Mouse (Mus musculus): ENCODE measurements around the gene Gm20696. TPM values are rescaled to one million over a fixed set of nuclear protein-coding genes. Genes with fewer than 3 reads are reported as not detected.

Gm20696 gene
- total and polyA plus RNA-seq, 3 experiments, result 0.59 TPM; not detected in 2

- no peak for DNase-seq (ENCODE audit: extremely low read depth)
- Histone ChIP-seq H3K9me3 (replicated peaks; ENCODE audit: low read length) (no peaks in the 10 kb centered on the region), H3K4me3 (replicated peaks in 1 of 3; ENCODE audit: low read depth in 2 of 3, low read length in 2 of 3, poor library complexity in 1 of 3) (no peak overlapping the region), H3K9ac (ENCODE audit: insufficient read depth, low read depth) (no peak overlapping the region), H3K4me2 (ENCODE audit: insufficient read depth, low read depth, poor library complexity, severe bottlenecking) (no peak overlapping the region), H3K4me1 (ENCODE audit: control insufficient read depth in 1 of 2, insufficient read depth in 2 of 2) (peaks cover 17 to 38% of the 10 kb centered on the region in 2 experiments), H3K27me3 (replicated peaks) (no peaks in the 10 kb centered on the region), H3K36me3 (replicated peaks in 1 of 2; ENCODE audit: control insufficient read depth in 1 of 2, insufficient read depth in 1 of 2, low read length in 1 of 2) (peaks cover 0 to 6% of the 10 kb centered on the region in 2 experiments), H3K27ac (ENCODE audit: insufficient read depth, low read depth) (no peak overlapping the region), H3K79me2 (replicated peaks; ENCODE audit: control insufficient read depth, extremely low read depth, insufficient read depth, poor library complexity, severe bottlenecking) (no peaks in the 10 kb centered on the region)
- in situ Hi-C loops (cut with MboI; ENCODE audit: low pct_ligation_motif_present, low pct_unique_long_range_greater_than_20kb, low sequenced_read_pairs) (no loop called here), dilution Hi-C loops (cut with MboI; ENCODE audit: extremely low pct_ligation_motif_present, extremely low pct_unique_long_range_greater_than_20kb, low sequenced_read_pairs) (no loop called here)
- TF ChIP-seq RAD21 (IDR thresholded peaks at IDR 0.05; ENCODE audit: low read depth, low read length) (no peak), USF1 (IDR thresholded peaks at IDR 0.05; ENCODE audit: low read depth, low read length) (no peak), POLR2A (IDR thresholded peaks at IDR 0.05; ENCODE audit: low read depth, low read length) (no peak), ZNF384 (IDR thresholded peaks at IDR 0.05; ENCODE audit: low read depth, low read length) (no peak), TBP (conservative IDR thresholded peaks at IDR 0.05; ENCODE audit: low read depth, low read length) (no peak), USF2 (conservative IDR thresholded peaks at IDR 0.05; ENCODE audit: low read depth, low read length) (no peak), ZKSCAN1 (IDR thresholded peaks at IDR 0.05; ENCODE audit: borderline replicate concordance, low read depth, low read length) (no peak), ZMIZ1 (IDR thresholded peaks at IDR 0.05; ENCODE audit: low read depth, low read length) (no peak)
Measured at GRCm38 (mm10) chr6:99297535-99297934, 369.1 kb downstream of the Gm20696 start.

GRCm38 (mm10) chr6:99295495-99295894 lies 371.1 kb downstream of the Gm20696 start:
- no peaks in the 10 kb centered on the region for H3K27me3 ChIP-seq (replicated peaks)
- H3K4me2 ChIP-seq (ENCODE audit: insufficient read depth, low read depth, poor library complexity, severe bottlenecking), result no peak overlapping the region
- no peak overlapping the region for H3K4me3 ChIP-seq (replicated peaks in 1 of 3; ENCODE audit: low read depth in 2 of 3, low read length in 2 of 3, poor library complexity in 1 of 3)
- DNase-seq (ENCODE audit: extremely low read depth), result no peak
- in situ Hi-C loops (cut with MboI; ENCODE audit: low pct_ligation_motif_present, low pct_unique_long_range_greater_than_20kb, low sequenced_read_pairs), result no loop called here
- dilution Hi-C loops (cut with MboI; ENCODE audit: extremely low pct_ligation_motif_present, extremely low pct_unique_long_range_greater_than_20kb, low sequenced_read_pairs), result no loop called here
- peaks cover 14 to 23% of the 10 kb centered on the region in 2 experiments for H3K4me1 ChIP-seq (ENCODE audit: control insufficient read depth in 1 of 2, insufficient read depth in 2 of 2)
- H3K36me3 ChIP-seq (replicated peaks in 1 of 2; ENCODE audit: control insufficient read depth in 1 of 2, insufficient read depth in 1 of 2, low read length in 1 of 2), result peaks cover 0 to 6% of the 10 kb centered on the region in 2 experiments
- no peak overlapping the region for H3K27ac ChIP-seq (ENCODE audit: insufficient read depth, low read depth)
- H3K9me3 ChIP-seq (replicated peaks; ENCODE audit: low read length), result no peaks in the 10 kb centered on the region
- TF ChIP-seq ZMIZ1 (IDR thresholded peaks at IDR 0.05; ENCODE audit: low read depth, low read length) (no peak), MYC (IDR thresholded peaks at IDR 0.05; ENCODE audit: low read depth, low read length) (peak; percentile 78; the same call in 1 of the 2 replicates), ZNF384 (IDR thresholded peaks at IDR 0.05; ENCODE audit: low read depth, low read length) (peak; percentile 68)
- H3K9ac ChIP-seq (ENCODE audit: insufficient read depth, low read depth), result no peak overlapping the region
- no peaks in the 10 kb centered on the region; the same call in 1 of the 2 replicates for H3K79me2 ChIP-seq (replicated peaks; ENCODE audit: control insufficient read depth, extremely low read depth, insufficient read depth, poor library complexity, severe bottlenecking)

- in situ Hi-C loops (cut with MboI; ENCODE audit: low pct_ligation_motif_present, low pct_unique_long_range_greater_than_20kb, low sequenced_read_pairs) (no loop called here), dilution Hi-C loops (cut with MboI; ENCODE audit: extremely low pct_ligation_motif_present, extremely low pct_unique_long_range_greater_than_20kb, low sequenced_read_pairs) (no loop called here)
- Histone ChIP-seq H3K27me3 (replicated peaks) (no peaks in the 10 kb centered on the region), H3K4me3 (replicated peaks in 1 of 3; ENCODE audit: low read depth in 2 of 3, low read length in 2 of 3, poor library complexity in 1 of 3) (no peak overlapping the region), H3K36me3 (replicated peaks in 1 of 2; ENCODE audit: control insufficient read depth in 1 of 2, insufficient read depth in 1 of 2, low read length in 1 of 2) (peaks cover 0 to 2% of the 10 kb centered on the region in 2 experiments), H3K9me3 (replicated peaks; ENCODE audit: low read length) (no peaks in the 10 kb centered on the region), H3K4me1 (ENCODE audit: control insufficient read depth in 1 of 2, insufficient read depth in 2 of 2) (peaks cover 13 to 15% of the 10 kb centered on the region in 2 experiments), H3K4me2 (ENCODE audit: insufficient read depth, low read depth, poor library complexity, severe bottlenecking) (no peak overlapping the region), H3K79me2 (replicated peaks; ENCODE audit: control insufficient read depth, extremely low read depth, insufficient read depth, poor library complexity, severe bottlenecking) (no peaks in the 10 kb centered on the region; the same call in 1 of the 2 replicates), H3K9ac (ENCODE audit: insufficient read depth, low read depth) (no peak overlapping the region), H3K27ac (ENCODE audit: insufficient read depth, low read depth) (no peak overlapping the region)
- TF ChIP-seq USF1 (IDR thresholded peaks at IDR 0.05; ENCODE audit: low read depth, low read length), result no peak
- no peak for TF ChIP-seq HCFC1 (IDR thresholded peaks at IDR 0.05; ENCODE audit: low read depth, low read length)
- no peak for TF ChIP-seq POLR2AphosphoS2 (IDR thresholded peaks at IDR 0.05; ENCODE audit: low read depth, low read length)
- TF ChIP-seq JUND (conservative IDR thresholded peaks at IDR 0.05; ENCODE audit: low read depth, low read length), result no peak
- TF ChIP-seq RAD21 (IDR thresholded peaks at IDR 0.05; ENCODE audit: low read depth, low read length), result no peak
- no peak for TF ChIP-seq EP300 (IDR thresholded peaks at IDR 0.05; ENCODE audit: low read length)
- no peak for TF ChIP-seq TCF12 (IDR thresholded peaks at IDR 0.05; ENCODE audit: low read depth, low read length)
- no peak for TF ChIP-seq MAFK (IDR thresholded peaks at IDR 0.05; ENCODE audit: insufficient replicate concordance, low read length)
- no peak for DNase-seq (ENCODE audit: extremely low read depth)
Measured at GRCm38 (mm10) chr6:99289220-99289619, 377.4 kb downstream of the Gm20696 start.
